Mouse (Mus musculus) embryonic facial prominence, embryonic 15.5 days (tissue): Measurements from ENCODE around the gene Ehbp1. TPM values are rescaled to one million over a fixed set of nuclear protein-coding genes. Genes with fewer than 3 reads are reported as not detected.

Experiments
- ATAC-seq: fragments of 200-750 bp; cut with Nextera tagmentation; 2 replicates; pipeline ENCODE4 v1.8.0; 2017; ENCODE audit warnings: low read depth, moderate TSS enrichment; ENCODE audit not compliant: insufficient number of reproducible peaks, low FRiP score, low TSS enrichment
- H3K27ac ChIP-seq: fragments of 300-500 bp; sonication (generic); replicated peaks from 2 replicates; pipeline ENCODE4 v1.5.1; 2015; ENCODE audit warnings: mild to moderate bottlenecking, inconsistent platforms
- H3K27me3 ChIP-seq: fragments of 300-500 bp; sonication (generic); 2 replicates; pipeline ENCODE4 v1.6.1; 2015; ENCODE audit warnings: inconsistent platforms
- H3K36me3 ChIP-seq: fragments of 300-500 bp; sonication (generic); 2 replicates; pipeline ENCODE4 v1.6.1; 2015; ENCODE audit warnings: mild to moderate bottlenecking, inconsistent platforms
- H3K4me1 ChIP-seq: fragments of 300-500 bp; sonication (generic); 2 replicates; pipeline ENCODE4 v1.6.1; 2015; ENCODE audit warnings: inconsistent platforms
- H3K4me2 ChIP-seq: fragments of 300-500 bp; sonication (generic); replicated peaks from 2 replicates; pipeline ENCODE4 v1.6.1; 2015; ENCODE audit warnings: mild to moderate bottlenecking, inconsistent platforms
- H3K4me3 ChIP-seq: fragments of 300-500 bp; sonication (generic); replicated peaks from 2 replicates; pipeline ENCODE4 v1.5.1; 2015; ENCODE audit warnings: mild to moderate bottlenecking, inconsistent platforms
- H3K9ac ChIP-seq: fragments of 300-500 bp; sonication (generic); 2 replicates; pipeline ENCODE4 v1.6.1; 2015; ENCODE audit warnings: inconsistent platforms
- H3K9me3 ChIP-seq: fragments of 300-500 bp; sonication (generic); replicated peaks from 2 replicates; pipeline ENCODE4 v1.6.1; 2016; ENCODE audit warnings: inconsistent platforms
- WGBS: fragments of 180-500 bp; shearing (Covaris S2); methylation state at CpG from one replicate; pipeline ENCODE4 v1.1.7; 2015; 5-methylcytosine and 5-hydroxymethylcytosine counted together
- polyA plus RNA-seq: library from polyadenylated mRNA; unstranded; fragments of >200 nt; fragmentation: Nextera tagmentation; extraction: Ambion mirVana; gene quantifications from 2 replicates; pipeline ENCODE4 v1.2.1, GENCODE M21; 2015

The Ehbp1 gene
- polyA plus RNA-seq, 1 experiment from 2014 or later, result 14.2 TPM

DNA sequence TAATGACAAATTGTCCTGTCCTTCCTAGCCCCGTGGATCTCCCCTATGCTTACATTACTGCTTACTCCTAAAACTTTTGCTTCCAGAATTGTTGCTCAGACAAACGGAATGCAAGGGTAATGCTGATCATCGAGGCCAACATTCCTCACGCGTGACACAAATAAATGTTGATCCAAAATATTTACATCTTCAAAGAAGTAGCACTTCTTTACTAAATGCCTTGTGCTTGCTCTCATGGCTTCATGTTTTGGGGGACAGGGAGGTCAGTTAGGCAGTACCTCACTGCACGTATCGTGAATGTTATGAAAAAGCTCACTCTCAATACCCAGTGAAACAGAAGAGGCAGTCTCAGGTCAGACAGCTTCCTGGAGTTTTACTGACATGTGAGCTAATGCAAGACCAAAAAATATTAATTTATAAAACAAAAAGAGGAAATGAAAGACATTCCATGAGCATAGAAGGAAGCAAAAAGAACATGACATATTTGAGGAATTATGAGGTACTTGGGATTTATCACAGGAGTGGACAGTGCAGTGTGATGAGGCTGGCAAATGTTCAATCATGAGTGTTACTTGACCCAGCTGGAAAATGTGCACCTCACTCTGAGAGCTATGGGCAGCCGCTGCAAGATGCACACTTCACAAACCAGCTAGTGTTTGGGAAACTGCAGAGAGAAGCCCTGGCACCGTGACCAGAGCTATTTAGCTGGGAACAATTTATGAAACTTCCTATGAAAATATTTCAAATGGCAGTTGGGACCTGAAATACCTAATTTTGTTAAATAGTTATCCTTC, 187.4 kb downstream of the Ehbp1 start:
- no peak overlapping the region for H3K27ac ChIP-seq
- H3K4me1 ChIP-seq, result no peaks in the 10 kb centered on the region
- H3K4me3 ChIP-seq, result no peak overlapping the region
- H3K9ac ChIP-seq, result no peak overlapping the region
- H3K27me3 ChIP-seq, result no peaks in the 10 kb centered on the region
- no peaks in the 10 kb centered on the region for H3K9me3 ChIP-seq
- H3K36me3 ChIP-seq, result no peaks in the 10 kb centered on the region
- no peak for ATAC-seq
- WGBS, result 78% methylated on average over 9 of the region's 9 CpGs
- H3K4me2 ChIP-seq, result no peak overlapping the region

DNA sequence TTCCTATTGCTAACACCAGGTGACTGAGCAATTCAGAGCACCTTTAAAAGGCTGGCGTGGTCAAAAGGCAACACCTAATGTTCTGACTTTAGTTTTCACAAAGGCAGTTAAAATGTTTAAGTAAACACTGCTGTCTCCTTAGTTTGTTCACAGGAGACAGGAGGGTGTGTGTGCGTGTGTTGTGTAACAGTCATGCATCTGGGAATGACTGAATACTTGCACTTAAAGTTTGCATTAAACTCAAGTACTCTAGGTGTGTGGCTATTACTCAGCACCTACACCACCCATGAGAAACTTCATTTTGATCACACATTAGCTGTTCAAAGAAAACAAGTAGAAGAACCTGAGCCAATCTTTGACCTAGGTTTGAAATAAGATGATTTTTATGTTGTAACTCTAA, 201.4 kb downstream of the Ehbp1 start:
- H3K9me3 ChIP-seq, result no peaks in the 10 kb centered on the region
- WGBS, result 76% methylated on average over 2 of the region's 2 CpGs
- no peak overlapping the region for H3K9ac ChIP-seq
- H3K4me3 ChIP-seq, result no peak overlapping the region
- no peak overlapping the region for H3K27ac ChIP-seq
- H3K4me2 ChIP-seq, result no peak overlapping the region
- no peak for ATAC-seq
- H3K36me3 ChIP-seq, result peaks cover 5% of the 10 kb centered on the region; the same call in 1 of the 2 replicates
- H3K27me3 ChIP-seq, result no peaks in the 10 kb centered on the region
- H3K4me1 ChIP-seq, result no peaks in the 10 kb centered on the region

- Histone ChIP-seq H3K27me3 (no peaks in the 10 kb centered on the region), H3K4me3 (no peak overlapping the region), H3K27ac (no peak overlapping the region), H3K4me1 (no peaks in the 10 kb centered on the region), H3K4me2 (no peak overlapping the region), H3K9me3 (no peaks in the 10 kb centered on the region), H3K9ac (no peak overlapping the region), H3K36me3 (peaks cover 5% of the 10 kb centered on the region; the same call in 1 of the 2 replicates)
- ATAC-seq, result no peak
Measured at GRCm38 (mm10) chr11:22138466-22138865, 203.6 kb downstream of the Ehbp1 start.

- WGBS, result 90% methylated on average over 2 of the region's 2 CpGs
- Histone ChIP-seq H3K9ac (no peak overlapping the region), H3K36me3 (no peaks in the 10 kb centered on the region), H3K4me3 (no peak overlapping the region), H3K27ac (no peak overlapping the region), H3K9me3 (no peaks in the 10 kb centered on the region), H3K27me3 (no peaks in the 10 kb centered on the region), H3K4me1 (no peaks in the 10 kb centered on the region), H3K4me2 (no peak overlapping the region)
- no peak for ATAC-seq
Measured at GRCm38 (mm10) chr11:22125188-22125587, 216.9 kb downstream of the Ehbp1 start.

DNA sequence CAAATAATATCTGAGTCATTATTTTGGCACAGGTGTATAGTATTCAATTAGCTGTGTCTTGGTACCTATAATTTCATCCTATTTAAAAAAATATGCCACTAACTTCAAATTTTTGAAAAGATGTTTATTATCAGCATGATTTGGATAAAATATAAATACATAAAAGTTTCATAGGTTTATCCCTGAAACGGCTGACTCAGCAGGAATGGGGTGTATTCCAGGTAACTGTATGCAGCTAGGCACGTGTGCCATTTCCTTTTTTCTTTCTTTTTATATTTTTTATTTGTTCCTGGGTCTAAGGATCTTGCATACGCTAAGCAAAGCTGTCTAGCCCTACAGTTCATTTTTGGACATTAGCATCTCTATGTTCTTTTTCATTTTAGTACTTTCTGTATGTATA, 223.2 kb downstream of the Ehbp1 start:
- Histone ChIP-seq H3K4me1 (no peaks in the 10 kb centered on the region), H3K27me3 (no peaks in the 10 kb centered on the region), H3K36me3 (no peaks in the 10 kb centered on the region), H3K4me3 (no peak overlapping the region), H3K9ac (no peak overlapping the region), H3K4me2 (no peak overlapping the region), H3K27ac (no peak overlapping the region), H3K9me3 (no peaks in the 10 kb centered on the region)
- WGBS, result 93% methylated on average over 3 of the region's 3 CpGs
- ATAC-seq, result no peak

GRCm38 (mm10) chr11:22112161-22112560, 229.9 kb downstream of the Ehbp1 start:
- 83% methylated on average over 3 of the region's 3 CpGs for WGBS
- no peaks in the 10 kb centered on the region for H3K36me3 ChIP-seq
- no peaks in the 10 kb centered on the region for H3K27me3 ChIP-seq
- no peak overlapping the region for H3K9ac ChIP-seq
- no peak for ATAC-seq
- no peaks in the 10 kb centered on the region for H3K9me3 ChIP-seq
- H3K4me2 ChIP-seq, result no peak overlapping the region
- H3K27ac ChIP-seq, result no peak overlapping the region
- no peaks in the 10 kb centered on the region for H3K4me1 ChIP-seq
- H3K4me3 ChIP-seq, result no peak overlapping the region

GRCm38 (mm10) chr11:22089346-22089745, 252.7 kb downstream of the Ehbp1 start:
- 85% methylated on average over 8 of the region's 8 CpGs for WGBS
- Histone ChIP-seq H3K36me3 (no peaks in the 10 kb centered on the region), H3K4me2 (no peak overlapping the region), H3K9ac (no peak overlapping the region), H3K27ac (no peak overlapping the region), H3K27me3 (no peaks in the 10 kb centered on the region), H3K9me3 (no peaks in the 10 kb centered on the region), H3K4me1 (no peaks in the 10 kb centered on the region), H3K4me3 (no peak overlapping the region)
- ATAC-seq, result no peak

DNA sequence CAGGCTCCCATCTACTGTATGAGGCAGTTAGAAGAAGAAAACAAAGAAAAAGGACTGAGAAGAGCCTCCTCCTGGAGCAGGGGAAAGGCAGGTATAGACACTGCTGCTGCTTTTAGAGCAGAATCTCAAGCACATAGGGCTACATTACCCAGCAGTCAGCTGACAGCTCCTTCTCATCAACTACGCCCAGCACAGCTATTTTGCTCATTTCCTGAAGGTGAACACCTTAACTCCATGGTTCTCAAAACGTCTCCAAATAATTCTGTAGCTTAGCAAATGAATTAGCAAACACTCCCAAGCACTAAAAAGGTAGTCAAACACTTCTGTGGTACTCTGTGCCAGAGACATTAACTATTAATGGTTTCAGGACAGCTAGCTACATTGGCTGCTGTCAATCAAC, 278.7 kb downstream of the Ehbp1 start:
- no peaks in the 10 kb centered on the region for H3K27me3 ChIP-seq
- ATAC-seq, result no peak
- H3K4me1 ChIP-seq, result no peaks in the 10 kb centered on the region

GRCm38 (mm10) chr11:22061660-22062059, 280.4 kb downstream of the Ehbp1 start:
- WGBS, result 82% methylated on average over 4 of the region's 4 CpGs
- Histone ChIP-seq H3K9me3 (no peaks in the 10 kb centered on the region), H3K4me2 (no peak overlapping the region), H3K36me3 (no peaks in the 10 kb centered on the region), H3K27me3 (no peaks in the 10 kb centered on the region), H3K4me3 (no peak overlapping the region), H3K4me1 (no peaks in the 10 kb centered on the region), H3K27ac (no peak overlapping the region), H3K9ac (no peak overlapping the region)
- no peak for ATAC-seq

More for the DNA sequence above, 278.7 kb downstream of the Ehbp1 start:
- H3K9me3 ChIP-seq, result no peaks in the 10 kb centered on the region
- 57% methylated on average over 2 of the region's 2 CpGs for WGBS
- no peak overlapping the region for H3K9ac ChIP-seq
- H3K36me3 ChIP-seq, result no peaks in the 10 kb centered on the region
- no peak overlapping the region for H3K27ac ChIP-seq
- no peak overlapping the region for H3K4me3 ChIP-seq
- no peak overlapping the region for H3K4me2 ChIP-seq

DNA sequence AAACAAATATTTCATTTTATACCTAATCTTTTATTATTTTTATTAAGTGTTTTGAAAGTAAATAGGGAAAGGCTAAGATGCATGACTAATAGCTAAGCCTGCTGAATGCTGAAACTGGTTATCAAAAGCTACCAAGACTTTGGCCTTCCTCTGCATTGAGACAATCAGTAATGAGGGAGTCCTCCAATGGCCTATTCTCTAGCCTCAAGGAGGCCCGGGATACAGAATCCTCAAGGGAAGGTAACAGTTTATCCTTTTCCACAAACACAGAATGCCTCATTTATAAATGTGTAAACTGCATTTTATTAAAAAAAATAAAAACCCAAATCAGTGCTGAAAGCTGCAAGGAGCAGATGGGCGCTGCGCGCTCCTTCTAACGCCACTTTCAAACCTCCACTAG, 284.6 kb downstream of the Ehbp1 start:
- no peak for ATAC-seq
- Histone ChIP-seq H3K9me3 (no peaks in the 10 kb centered on the region), H3K27me3 (no peaks in the 10 kb centered on the region), H3K27ac (no peak overlapping the region), H3K4me1 (no peaks in the 10 kb centered on the region), H3K9ac (no peak overlapping the region), H3K4me2 (no peak overlapping the region), H3K36me3 (peaks cover 8% of the 10 kb centered on the region), H3K4me3 (no peak overlapping the region)
- 93% methylated on average over 5 of the region's 5 CpGs for WGBS

DNA sequence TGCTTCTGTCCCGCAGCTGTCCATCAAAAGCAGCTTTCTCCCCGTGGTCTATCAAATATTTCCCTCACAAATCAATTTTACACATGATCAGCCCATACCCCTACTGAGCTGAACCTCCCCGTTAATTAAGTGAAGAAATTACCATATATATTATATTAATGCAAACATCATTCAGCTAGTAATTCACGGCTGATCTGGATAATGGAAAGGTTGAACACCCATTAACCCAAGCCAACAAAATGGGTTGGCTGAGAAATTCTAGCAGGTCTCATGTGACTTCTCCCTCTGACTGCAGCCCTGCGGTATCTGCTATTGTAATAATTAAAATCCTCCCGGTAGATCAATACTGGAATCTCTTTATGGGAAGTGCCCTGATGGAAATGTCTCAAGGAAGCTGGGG, 286.2 kb downstream of the Ehbp1 start:
- H3K9me3 ChIP-seq, result no peaks in the 10 kb centered on the region
- ATAC-seq, result no peak
- H3K27ac ChIP-seq, result no peak overlapping the region
- no peak overlapping the region for H3K9ac ChIP-seq
- H3K4me2 ChIP-seq, result no peak overlapping the region
- H3K4me3 ChIP-seq, result no peak overlapping the region
- peaks cover 8% of the 10 kb centered on the region for H3K36me3 ChIP-seq
- no peaks in the 10 kb centered on the region for H3K27me3 ChIP-seq
- no peaks in the 10 kb centered on the region for H3K4me1 ChIP-seq
- WGBS, result 74% methylated on average over 6 of the region's 6 CpGs

DNA sequence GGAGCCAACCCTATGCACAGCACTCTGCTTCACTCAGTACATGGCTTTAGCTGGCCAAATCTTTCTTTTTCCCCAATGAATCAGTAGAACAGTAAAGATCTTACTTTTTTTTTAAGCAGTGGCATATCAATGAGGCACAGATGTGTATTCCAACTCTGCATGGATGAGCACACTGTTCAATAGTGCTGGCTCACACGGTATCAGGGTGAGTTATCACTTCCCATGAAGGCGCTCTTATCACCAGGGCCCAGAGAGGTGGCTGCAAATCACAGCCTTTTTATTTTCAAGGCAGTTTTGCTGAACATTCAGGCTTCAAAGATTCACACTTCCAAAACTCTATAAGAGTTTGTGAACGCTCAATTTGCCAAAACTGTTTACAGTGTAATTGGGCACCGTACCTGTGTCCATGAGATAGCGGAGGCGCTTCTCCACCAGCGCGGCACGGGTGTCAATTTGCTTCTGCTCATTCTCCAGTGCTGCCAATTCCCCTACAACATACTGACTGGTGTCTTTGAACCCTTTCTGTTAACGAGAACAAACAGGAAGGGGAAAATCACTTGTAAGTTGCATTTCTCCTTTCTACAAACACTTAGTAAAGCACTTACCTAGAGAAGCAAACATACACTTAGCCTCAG, 288.9 kb downstream of the Ehbp1 start:
- H3K27me3 ChIP-seq, result no peaks in the 10 kb centered on the region

More for the DNA sequence above, 288.9 kb downstream of the Ehbp1 start:
- no peaks in the 10 kb centered on the region for H3K9me3 ChIP-seq
- H3K27ac ChIP-seq, result no peak overlapping the region
- no peak overlapping the region for H3K4me2 ChIP-seq
- no peak overlapping the region for H3K4me3 ChIP-seq
- H3K36me3 ChIP-seq, result peaks cover 8% of the 10 kb centered on the region
- no peak overlapping the region for H3K9ac ChIP-seq
- no peaks in the 10 kb centered on the region for H3K4me1 ChIP-seq
- 80% methylated on average over 10 of the region's 10 CpGs for WGBS
- ATAC-seq, result no peak
